Mouse (Mus musculus) spleen, adult 2 months (tissue): ENCODE data around the gene Nhs. TPM values are rescaled to one million over a fixed set of nuclear protein-coding genes. Genes with fewer than 3 reads are reported as not detected.
"Not testable (repeated sequence)": the region's sequence is repeated elsewhere in the genome, so short reads cannot be mapped to it uniquely, and the experiment has no call there.

Source experiments
- DNase-seq, 2 experiments: peaks; one replicate each; pipeline versions ENCODE4 v3.0.0 to v3.0.0-alpha.2; 2012 to 2021; ENCODE audit warnings: low spot score in 2 of 2, low read depth in 1 of 2
- H3K27ac ChIP-seq: fragments of 200-500 bp; 2 replicates; pipeline ENCODE4 v1.5.1; 2012; ENCODE audit warnings: low read length, inconsistent platforms; ENCODE audit not compliant: insufficient read depth
- H3K27me3 ChIP-seq: fragments of 200-500 bp; 2 replicates; pipeline ENCODE4 v1.6.1; 2012; ENCODE audit warnings: mild to moderate bottlenecking, moderate library complexity, low read length, inconsistent platforms; ENCODE audit not compliant: control insufficient read depth, insufficient read depth
- H3K36me3 ChIP-seq: fragments of 200-500 bp; 2 replicates; pipeline ENCODE4 v1.6.1; 2012; ENCODE audit warnings: mild to moderate bottlenecking, low read length, inconsistent platforms; ENCODE audit not compliant: control insufficient read depth, insufficient read depth
- H3K4me1 ChIP-seq: fragments of 200-500 bp; 2 replicates; pipeline ENCODE4 v1.6.1; 2011; ENCODE audit warnings: inconsistent platforms; ENCODE audit not compliant: control insufficient read depth, insufficient read depth, insufficient read length
- H3K4me3 ChIP-seq: fragments of 200-500 bp; 2 replicates; pipeline ENCODE4 v1.5.1; 2011; ENCODE audit warnings: mild to moderate bottlenecking, inconsistent platforms; ENCODE audit not compliant: insufficient read depth, insufficient read length; ENCODE audit errors: extremely low read depth
- CTCF ChIP-seq: fragments of 200-500 bp; IDR thresholded peaks from 2 replicates; pipeline ENCODE4 v1.5.1; 2011; ENCODE audit warnings: mild to moderate bottlenecking, inconsistent platforms; ENCODE audit not compliant: insufficient read depth, insufficient read length, insufficient replicate concordance; ENCODE audit errors: extremely low read depth
- POLR2A ChIP-seq: fragments of 200-500 bp; IDR thresholded peaks from 2 replicates; pipeline ENCODE4 v1.6.1; 2011; ENCODE audit warnings: low read depth, low read length, inconsistent platforms
- WGBS: fragments of 180-500 bp; shearing (Covaris S2); methylation state at CpG from one replicate; pipeline ENCODE4 v1.1.7; 2018; 5-methylcytosine and 5-hydroxymethylcytosine counted together
- polyA plus RNA-seq: library from polyadenylated mRNA; depleted of rRNA; stranded (reverse); fragments of >200 nt; gene quantifications from 2 replicates; pipeline ENCODE4 v1.2.3, GENCODE M21; 2012

Nhs gene
- polyA plus RNA-seq, 1 experiment = 0.28 TPM

GRCm38 (mm10) chrX:161873511-161873910 lies 286.0 kb downstream of the Nhs start:
- TF ChIP-seq POLR2A (no peak), CTCF (no peak)
- DNase-seq = peak in 1 of 2 experiments; percentile 8

GRCm38 (mm10) chrX:161871306-161871705 lies 288.2 kb downstream of the Nhs start:
- WGBS = 93% methylated on average over 7 of the region's 7 CpGs
- Histone ChIP-seq H3K27me3 (no peaks in the 10 kb centered on the region), H3K27ac (no peak overlapping the region), H3K4me3 (no peak overlapping the region), H3K36me3 (no peaks in the 10 kb centered on the region), H3K4me1 (no peaks in the 10 kb centered on the region)
- TF ChIP-seq CTCF (no peak), POLR2A (no peak)
- DNase-seq = no peak

More at GRCm38 (mm10) chrX:161873511-161873910, 286.0 kb downstream of the Nhs start:
- Histone ChIP-seq H3K4me3 (no peak overlapping the region), H3K27me3 (no peaks in the 10 kb centered on the region), H3K4me1 (no peaks in the 10 kb centered on the region), H3K36me3 (no peaks in the 10 kb centered on the region), H3K27ac (no peak overlapping the region)

GRCm38 (mm10) chrX:161855630-161856029 lies 303.9 kb downstream of the Nhs start:
- no peak for DNase-seq
- H3K27me3 ChIP-seq = no peaks in the 10 kb centered on the region
- no peak overlapping the region for H3K4me3 ChIP-seq
- 92% methylated on average over 2 of the region's 2 CpGs for WGBS
- H3K36me3 ChIP-seq = no peaks in the 10 kb centered on the region
- H3K4me1 ChIP-seq = no peaks in the 10 kb centered on the region
- no peak overlapping the region for H3K27ac ChIP-seq
- TF ChIP-seq CTCF (no peak), POLR2A (no peak)

- Histone ChIP-seq H3K4me3 (no peak overlapping the region), H3K4me1 (no peaks in the 10 kb centered on the region), H3K27me3 (no peaks in the 10 kb centered on the region), H3K27ac (no peak overlapping the region), H3K36me3 (no peaks in the 10 kb centered on the region)
- no peak for DNase-seq
- TF ChIP-seq POLR2A = no peak
- no peak for TF ChIP-seq CTCF
- 69% methylated on average over 4 of the region's 4 CpGs for WGBS
These were observed 305.8 kb downstream of the Nhs start for GRCm38 (mm10) chrX:161853626-161854312.

- not testable (repeated sequence) for H3K4me1 ChIP-seq, DNase-seq, H3K27me3 ChIP-seq, H3K36me3 ChIP-seq, H3K4me3 ChIP-seq, H3K27ac ChIP-seq
- 20% methylated on average over 2 of the region's 2 CpGs for WGBS
These were observed 333.3 kb downstream of the Nhs start for GRCm38 (mm10) chrX:161826186-161826585.

GRCm38 (mm10) chrX:161790182-161790581 lies 369.3 kb downstream of the Nhs start:
- no peak for TF ChIP-seq POLR2A
- TF ChIP-seq CTCF = no peak
- Histone ChIP-seq H3K36me3 (no peaks in the 10 kb centered on the region), H3K27me3 (no peaks in the 10 kb centered on the region), H3K4me1 (no peaks in the 10 kb centered on the region), H3K4me3 (no peak overlapping the region), H3K27ac (no peak overlapping the region)
- 36% methylated on average over 6 of the region's 6 CpGs for WGBS
- DNase-seq = no peak
